Comparison of ENCODE assay signal across 23 mouse cellular contexts in genomic region chr5:146857620-146858019, GRCm38 (mm10). TPM values are rescaled to one million over a fixed set of nuclear protein-coding genes. Genes with fewer than 3 reads are reported as not detected.
DNase-seq lines count a peak whose midpoint lies in the region; ATAC-seq lines count a peak whose summit lies in the region.
"Had no signal": no experiment of that assay in that cellular context is flagged by ENCODE, and none has a peak within 500 bp of the region (broad histone marks: within the 10 kb centered on the region; RNA-seq: fewer than 3 reads in every experiment).

No protein-coding gene starts in this region.

- 87% methylated on average over 8 of the region's 8 CpGs for WGBS in hindbrain, embryonic 10.5 days

- no peaks in the 10 kb centered on the region for H3K27me3 ChIP-seq in hindbrain, embryonic 10.5 days (ENCODE audit: insufficient read depth, poor library complexity, severe bottlenecking)
- H3K27me3 ChIP-seq: embryonic facial prominence, embryonic 15.5 days; forebrain, embryonic 15.5 days; heart, embryonic 13.5 days; Patski had no signal

- no peak overlapping the region for H3K4me3 ChIP-seq in hindbrain, embryonic 10.5 days
- H3K4me3 ChIP-seq: embryonic facial prominence, embryonic 15.5 days; erythroblast, embryonic 14.5 days; forebrain, embryonic 10.5 days; forebrain, embryonic 15.5 days; heart, embryonic 13.5 days; hindbrain, embryonic 12.5 days had no signal

- peak; percentile 97 for ATAC-seq in CD4-positive, CD25-positive, alpha-beta regulatory T cell, adult 4 months
- ATAC-seq: forebrain, embryonic 15.5 days; hindbrain, postnatal 0 days; intestine, embryonic 16.5 days; Patski had no signal

- peaks cover 5% of the 10 kb centered on the region; the same call in 1 of the 2 replicates for H3K9me3 ChIP-seq in hindbrain, embryonic 10.5 days
- H3K9me3 ChIP-seq: embryonic facial prominence, embryonic 15.5 days; forebrain, embryonic 15.5 days; heart, embryonic 13.5 days; hindbrain, embryonic 12.5 days had no signal

- intact Hi-C loops in left cerebral cortex, postnatal 14 days (cut with DNase I): no loop called here

- peak; percentile 21 for DNase-seq in lung, postnatal 10 days
- no peak for DNase-seq in lung, postnatal 4 days
- DNase-seq in induced T-regulatory cell, adult 2 months (ENCODE audit: low read depth): peak; percentile 83
- no peak for DNase-seq in hindbrain, embryonic 10.5 days (ENCODE audit: low spot score)
- no peak for DNase-seq in heart, adult 18-20 months
- DNase-seq in left cerebral cortex, postnatal 14 days (ENCODE audit: low spot score in 2 of 2): no peak
- DNase-seq: adrenal gland, postnatal 10 days; cerebellum, adult 11 months; cerebellum, adult 8-10 months; cerebellum, postnatal 14 days; embryo, embryonic 11 days; gastrocnemius, postnatal 14 days; heart, postnatal 36 days had no signal

- H3K36me3 ChIP-seq in hindbrain, embryonic 10.5 days: no peaks in the 10 kb centered on the region
- H3K36me3 ChIP-seq: embryonic facial prominence, embryonic 15.5 days; forebrain, embryonic 10.5 days; forebrain, embryonic 15.5 days; heart, embryonic 13.5 days; hindbrain, embryonic 12.5 days had no signal

- H3K27ac ChIP-seq in hindbrain, embryonic 10.5 days: no peak overlapping the region
- H3K27ac ChIP-seq: embryonic facial prominence, embryonic 15.5 days; forebrain, embryonic 10.5 days; forebrain, embryonic 15.5 days; heart, embryonic 13.5 days; hindbrain, embryonic 12.5 days; hindbrain, postnatal 0 days had no signal

- H3K4me1 ChIP-seq in hindbrain, embryonic 10.5 days (replicated peaks): peaks cover 6% of the 10 kb centered on the region; the same call in 1 of the 2 replicates
- H3K4me1 ChIP-seq: embryonic facial prominence, embryonic 15.5 days; forebrain, embryonic 10.5 days; forebrain, embryonic 15.5 days; hindbrain, embryonic 12.5 days had no signal

RNA-seq across cellular contexts. Expression of gene Rasl11a, which starts 12.7 kb away (rescaled TPM):
- 1 to 10 TPM; 3.1 to 3.2 TPM for polyA plus RNA-seq in CD4-positive, CD25-positive, alpha-beta regulatory T cell, adult 4 months (2017; shearing (Covaris generic))
- 21.9 and 33.7 TPM in 2 replicates for polyA plus RNA-seq in hindbrain, embryonic 10.5 days (2016; fragmentation: Nextera tagmentation; extraction: Ambion mirVana)
- 1 to 10 TPM; 2.4 to 2.9 TPM for total RNA-seq in heart, adult 18-20 months (2021)
- total RNA-seq in left cerebral cortex, postnatal 14 days (2021): 10 to 100 TPM in 1 of 2 experiments, 1 to 10 TPM in 1; 7.6 to 16.9 TPM

RNA-seq across cellular contexts. Expression of gene Rpl21, which starts 24.9 kb away (rescaled TPM):
- 1,000 to 10,000 TPM in 1 of 2 experiments, 100 to 1,000 TPM in 1; 776 to 1,168 TPM for polyA plus RNA-seq in CD4-positive, CD25-positive, alpha-beta regulatory T cell, adult 4 months (2017; shearing (Covaris generic))
- 464 and 510 TPM in 2 replicates for polyA plus RNA-seq in hindbrain, embryonic 10.5 days (2016; fragmentation: Nextera tagmentation; extraction: Ambion mirVana)
- 100 to 1,000 TPM; 135 to 146 TPM for total RNA-seq in heart, adult 18-20 months (2021)
- total RNA-seq in left cerebral cortex, postnatal 14 days (2021): 100 to 1,000 TPM; 149 to 157 TPM

Comparison
In these comparisons a context has a peak if more than half of its experiments do, and no peak if none do; other contexts are left out.
1. DNase-seq: peak in lung, postnatal 10 days (single experiment) and induced T-regulatory cell, adult 2 months (single experiment); none in lung, postnatal 4 days (0 of 2), hindbrain, embryonic 10.5 days (single experiment), heart, adult 18-20 months (0 of 2) and left cerebral cortex, postnatal 14 days (0 of 2).